Mouse (Mus musculus) myocyte (in vitro differentiated cells): ENCODE results near the gene Ppp1r3e. TPM values are rescaled to one million over a fixed set of nuclear protein-coding genes. Genes with fewer than 3 reads are reported as not detected.
A peak's percentile ranks its signal among the peaks of the same experiment; 100 is the strongest.

Source experiments
- H3K27me3 ChIP-seq: one replicate; pipeline ENCODE4 v1.6.1; 2011; ENCODE audit not compliant: control insufficient read depth, insufficient read depth, insufficient read length
- H3K36me3 ChIP-seq: one replicate; pipeline ENCODE4 v1.6.1; 2011; ENCODE audit not compliant: control insufficient read depth, insufficient read depth
- H3K4me2 ChIP-seq: one replicate; pipeline ENCODE4 v1.6.1; 2011; ENCODE audit warnings: low read depth, control low read depth
- H3K4me3 ChIP-seq: one replicate; pipeline ENCODE4 v1.5.1; 2011; ENCODE audit warnings: mild to moderate bottlenecking, control low read depth, moderate library complexity
- H3K79me2 ChIP-seq: one replicate; pipeline ENCODE4 v1.6.1; 2011; ENCODE audit not compliant: control insufficient read depth, insufficient read depth
- H3ac ChIP-seq: one replicate; pipeline ENCODE4 v1.6.1; 2011; ENCODE audit not compliant: control insufficient read depth, insufficient read length
- CEBPB ChIP-seq: IDR thresholded peaks from 2 replicates; pipeline ENCODE4 v1.6.1; 2011; ENCODE audit warnings: mild to moderate bottlenecking, moderate library complexity; ENCODE audit not compliant: poor library complexity, insufficient read depth, severe bottlenecking
- E2F4 ChIP-seq: IDR thresholded peaks from one replicate; pipeline ENCODE4 v1.6.1; 2011; ENCODE audit warnings: mild to moderate bottlenecking, control low read depth, moderate library complexity; ENCODE audit not compliant: insufficient read depth
- MAX ChIP-seq: IDR thresholded peaks from one replicate; pipeline ENCODE4 v1.6.1; 2011; ENCODE audit warnings: low read depth, mild to moderate bottlenecking, control low read depth
- MYOD1 ChIP-seq, 3 experiments: IDR thresholded peaks; one replicate each; pipeline ENCODE4 v1.6.1; 2011; ENCODE audit warnings: control low read depth in 2 of 3, low read depth in 2 of 3, mild to moderate bottlenecking in 2 of 3, moderate library complexity in 1 of 3; ENCODE audit not compliant: insufficient read length in 2 of 3, control insufficient read depth in 1 of 3
- MYOG ChIP-seq, 3 experiments: IDR thresholded peaks; one replicate each; pipeline ENCODE4 v1.6.1; 2011; ENCODE audit warnings: control low read depth in 2 of 3, low read depth in 2 of 3, mild to moderate bottlenecking in 2 of 3; ENCODE audit not compliant: insufficient read length in 2 of 3, control insufficient read depth in 1 of 3, insufficient read depth in 1 of 3
- POLR2A ChIP-seq: IDR thresholded peaks from one replicate; pipeline ENCODE4 v1.6.1; 2011; ENCODE audit warnings: low read depth, mild to moderate bottlenecking, control low read depth, moderate library complexity; ENCODE audit not compliant: insufficient read length
- POLR2AphosphoS2 ChIP-seq: IDR thresholded peaks from one replicate; pipeline ENCODE4 v1.6.1; 2011; ENCODE audit warnings: low read depth, control low read depth; ENCODE audit not compliant: insufficient read length
- REST ChIP-seq: IDR thresholded peaks from one replicate; pipeline ENCODE4 v1.6.1; 2011; ENCODE audit warnings: mild to moderate bottlenecking, control low read depth, moderate library complexity; ENCODE audit not compliant: insufficient read depth, insufficient read length
- SRF ChIP-seq: IDR thresholded peaks from one replicate; pipeline ENCODE4 v1.6.1; 2011; ENCODE audit warnings: low read depth; ENCODE audit not compliant: control insufficient read depth, insufficient read length
- TCF12 ChIP-seq: IDR thresholded peaks from one replicate; pipeline ENCODE4 v1.6.1; 2011; ENCODE audit warnings: mild to moderate bottlenecking, control low read depth; ENCODE audit not compliant: poor library complexity, insufficient read depth, severe bottlenecking
- TCF3 ChIP-seq: IDR thresholded peaks from one replicate; pipeline ENCODE4 v1.6.1; 2011; ENCODE audit warnings: low read depth, control low read depth; ENCODE audit not compliant: insufficient read length
- USF1 ChIP-seq: IDR thresholded peaks from one replicate; pipeline ENCODE4 v1.6.1; 2011; ENCODE audit warnings: low read depth, mild to moderate bottlenecking, control low read depth, moderate library complexity
- polyA plus RNA-seq: library from polyadenylated mRNA; unstranded; fragments of >200 nt; fragmentation: generic; extraction: Trizol; gene quantifications from one replicate; pipeline ENCODE4 v1.2.1, GENCODE M21; 2012; ENCODE audit warnings: missing spikeins

The Ppp1r3e gene
- polyA plus RNA-seq, 1 experiment = 0.71 TPM

GRCm38 (mm10) chr14:54893651-54894181, 16.4 kb upstream of the Ppp1r3e start:
- H3K36me3 ChIP-seq = peaks cover 17% of the 10 kb centered on the region
- TF ChIP-seq POLR2AphosphoS2 (peak; percentile 88), POLR2A (no peak), E2F4 (no peak), MYOG (IDR thresholded peaks at IDR 0.05; ENCODE audit: control insufficient read depth in 1 of 3, insufficient read depth in 1 of 3, insufficient read length in 2 of 3, low read depth in 2 of 3) (peak in 1 of 3 experiments; percentile 45), SRF (no peak), MYOD1 (IDR thresholded peaks at IDR 0.05; ENCODE audit: control insufficient read depth in 1 of 3, insufficient read length in 2 of 3, low read depth in 2 of 3) (peak in 2 of 3 experiments; percentile 37 to 58), TCF12 (no peak), REST (no peak)
- H3ac ChIP-seq = peak overlapping the region; percentile 87
- H3K27me3 ChIP-seq = no peaks in the 10 kb centered on the region
- peaks cover 26% of the 10 kb centered on the region for H3K79me2 ChIP-seq
- peak overlapping the region; percentile 86 for H3K4me3 ChIP-seq
- H3K4me2 ChIP-seq = peak overlapping the region; percentile 66

GRCm38 (mm10) chr14:54892200-54892599, 14.8 kb upstream of the Ppp1r3e start, which contains the start of gene Pabpn1:
Gene Pabpn1 (plus strand): TSS chr14:54892500.
- peaks cover 26% of the 10 kb centered on the region for H3K79me2 ChIP-seq
- H3K27me3 ChIP-seq = no peaks in the 10 kb centered on the region
- TF ChIP-seq MYOG (IDR thresholded peaks at IDR 0.05; ENCODE audit: control insufficient read depth in 1 of 3, insufficient read depth in 1 of 3, insufficient read length in 2 of 3, low read depth in 2 of 3) (no peak), POLR2AphosphoS2 (no peak), REST (no peak), CEBPB (no peak), MYOD1 (IDR thresholded peaks at IDR 0.05; ENCODE audit: control insufficient read depth in 1 of 3, insufficient read length in 2 of 3, low read depth in 2 of 3) (no peak), SRF (no peak), USF1 (no peak), MAX (no peak), E2F4 (no peak), POLR2A (no peak), TCF12 (no peak), TCF3 (no peak)
- H3K4me3 ChIP-seq = peak within 1 kb of the TSS; percentile 86
- H3ac ChIP-seq = no peak within 1 kb of the TSS
- H3K4me2 ChIP-seq = peak within 1 kb of the TSS; percentile 66
- peaks cover 11% of the 10 kb centered on the region for H3K36me3 ChIP-seq

- no peaks in the 10 kb centered on the region for H3K36me3 ChIP-seq
- H3K4me3 ChIP-seq = no peak overlapping the region
- H3K4me2 ChIP-seq = no peak overlapping the region
- H3ac ChIP-seq = no peak overlapping the region
- H3K27me3 ChIP-seq = no peaks in the 10 kb centered on the region
- TF ChIP-seq POLR2AphosphoS2 = no peak
- no peak for TF ChIP-seq SRF
- TF ChIP-seq REST = no peak
- TF ChIP-seq MYOG (IDR thresholded peaks at IDR 0.05; ENCODE audit: control insufficient read depth in 1 of 3, insufficient read depth in 1 of 3, insufficient read length in 2 of 3, low read depth in 2 of 3) = no peak
- no peak for TF ChIP-seq POLR2A
- no peak for TF ChIP-seq TCF3
- TF ChIP-seq MYOD1 (IDR thresholded peaks at IDR 0.05; ENCODE audit: control insufficient read depth in 1 of 3, insufficient read length in 2 of 3, low read depth in 2 of 3) = no peak
- no peak for TF ChIP-seq MAX
- no peak for TF ChIP-seq E2F4
- no peak for TF ChIP-seq USF1
- no peak for TF ChIP-seq CEBPB
- TF ChIP-seq TCF12 = no peak
- H3K79me2 ChIP-seq = peaks cover 25% of the 10 kb centered on the region
These were observed 8.0 kb upstream of the Ppp1r3e start for GRCm38 (mm10) chr14:54885309-54885708.

GRCm38 (mm10) chr14:54884022-54884712, 6.8 kb upstream of the Ppp1r3e start:
- Histone ChIP-seq H3ac (peak overlapping the region; percentile 20), H3K4me3 (peak overlapping the region; percentile 93), H3K27me3 (no peaks in the 10 kb centered on the region), H3K4me2 (peak overlapping the region; percentile 93), H3K36me3 (no peaks in the 10 kb centered on the region), H3K79me2 (peaks cover 25% of the 10 kb centered on the region)
- TF ChIP-seq POLR2A (no peak), MAX (no peak), SRF (no peak), REST (no peak), E2F4 (no peak), TCF12 (no peak), CEBPB (no peak), MYOD1 (IDR thresholded peaks at IDR 0.05; ENCODE audit: control insufficient read depth in 1 of 3, insufficient read length in 2 of 3, low read depth in 2 of 3) (no peak)
